Mouse (Mus musculus): ENCODE measurements around the gene Grm4. TPM values are rescaled to one million over a fixed set of nuclear protein-coding genes. Genes with fewer than 3 reads are reported as not detected.

Gene Grm4
- total RNA-seq, 2 experiments from 2014 or later = not detected

DNA sequence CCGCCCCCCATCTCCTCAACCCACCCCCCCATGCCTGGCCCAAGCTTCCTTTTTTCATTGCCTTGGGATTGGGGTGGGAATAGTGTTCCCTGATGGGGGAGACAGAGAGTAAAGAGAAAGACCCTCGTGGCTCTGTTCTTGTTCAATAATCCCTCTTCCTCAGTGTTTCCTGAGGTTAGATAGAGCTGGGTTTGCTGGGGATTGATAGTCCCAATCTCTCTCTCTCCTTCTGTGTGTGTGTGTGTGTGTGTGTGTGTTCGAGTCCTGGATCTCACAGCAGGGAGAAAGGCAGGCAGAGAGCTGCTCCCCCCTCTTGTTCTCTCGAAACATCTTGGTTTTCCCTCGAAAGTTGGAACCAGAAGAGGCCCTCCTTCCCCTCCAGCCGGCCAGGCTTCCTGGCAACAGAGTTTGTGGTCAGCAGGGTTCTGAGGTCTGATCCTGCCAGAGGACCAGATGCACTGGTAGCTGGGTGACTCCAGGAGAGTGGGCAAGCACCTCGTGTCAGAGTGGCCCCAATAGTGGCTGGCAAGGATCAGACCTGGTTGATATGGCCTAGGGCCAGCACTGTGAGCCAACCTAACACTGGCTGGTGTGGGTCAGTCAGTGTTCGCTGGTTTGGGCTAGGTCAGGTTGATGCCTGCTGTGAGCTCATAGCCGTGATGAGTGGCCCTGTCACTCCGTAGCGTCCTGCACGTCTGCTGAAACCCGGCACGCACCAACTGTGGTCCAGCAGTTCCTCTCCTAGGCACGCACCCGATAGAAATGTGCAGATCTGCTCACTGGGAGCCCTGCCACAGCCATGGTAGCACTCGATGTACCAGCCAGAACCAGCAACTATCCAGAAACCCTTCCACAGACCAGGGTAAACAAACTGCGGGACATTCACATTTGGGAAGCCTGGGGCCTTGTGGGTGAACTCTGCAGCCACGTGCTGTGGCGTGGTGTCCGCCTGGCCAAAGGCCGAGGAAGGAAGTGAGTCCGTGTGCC is 31.3 kb upstream of the Grm4 start:
- ATAC-seq (replicated peaks; ENCODE audit: low FRiP score, low TSS enrichment, poor library complexity, severe bottlenecking) = no peak

- ATAC-seq (replicated peaks; ENCODE audit: low FRiP score, low TSS enrichment, poor library complexity, severe bottlenecking) = no peak
Observed at GRCm38 (mm10) chr17:27551393-27551940, 30.3 kb upstream of the Grm4 start.

- ATAC-seq (replicated peaks; ENCODE audit: low FRiP score, low TSS enrichment, poor library complexity, severe bottlenecking) = no peak
Observed at GRCm38 (mm10) chr17:27549234-27549633, 28.0 kb upstream of the Grm4 start.

GRCm38 (mm10) chr17:27547253-27547868 is 26.2 kb upstream of the Grm4 start:
- no peak for ATAC-seq (replicated peaks; ENCODE audit: low FRiP score, low TSS enrichment, poor library complexity, severe bottlenecking)

DNA sequence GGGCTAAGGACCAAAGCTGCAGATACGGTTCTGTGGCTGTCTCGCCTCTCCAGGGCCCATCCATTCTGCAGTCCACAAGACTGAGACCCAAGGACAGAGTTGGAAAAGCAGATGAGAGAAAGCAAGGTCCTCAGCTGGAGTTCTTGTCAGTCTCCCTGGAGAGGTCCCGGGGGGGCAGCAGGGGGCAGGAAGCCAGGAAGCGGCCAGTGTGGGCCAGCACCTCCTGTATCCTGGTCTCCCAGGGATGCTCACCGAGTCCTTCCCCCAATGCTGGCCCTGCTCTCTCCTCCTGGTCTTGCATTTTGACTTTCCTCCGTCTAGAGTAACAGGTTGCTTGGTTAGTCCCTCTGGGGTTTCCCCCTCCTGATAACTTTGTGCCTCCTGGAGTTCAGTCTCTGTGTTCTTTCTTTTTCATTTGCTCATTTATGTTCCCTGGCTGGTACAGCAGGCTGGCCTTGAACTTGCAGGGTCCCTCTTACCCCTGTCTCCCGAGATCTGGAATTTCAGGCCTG is 25.4 kb upstream of the Grm4 start:
- no peak for ATAC-seq (replicated peaks; ENCODE audit: low FRiP score, low TSS enrichment, poor library complexity, severe bottlenecking)

DNA sequence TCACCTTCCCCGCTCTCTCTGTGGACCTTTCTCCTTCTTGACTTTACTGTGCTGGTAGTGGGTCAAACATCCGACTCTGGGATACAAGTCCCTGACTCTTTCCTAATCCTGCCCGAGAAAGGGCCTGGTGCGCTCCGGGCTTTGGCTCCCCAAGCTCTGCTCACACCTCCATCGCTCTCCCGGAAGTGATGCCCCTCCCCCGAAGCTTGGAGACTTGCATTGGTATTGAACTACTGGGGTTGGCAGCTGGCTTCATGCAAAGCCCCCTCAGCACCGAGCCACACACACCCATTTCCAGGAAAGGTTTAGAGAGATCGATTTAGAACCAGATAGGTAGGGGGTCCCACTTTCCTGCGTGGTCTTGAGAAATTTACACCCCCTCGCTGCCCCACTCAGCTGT is 24.8 kb upstream of the Grm4 start:
- no peak for ATAC-seq (replicated peaks; ENCODE audit: low FRiP score, low TSS enrichment, poor library complexity, severe bottlenecking)

GRCm38 (mm10) chr17:27544551-27544950 is 23.3 kb upstream of the Grm4 start:
- no peak for ATAC-seq (replicated peaks; ENCODE audit: low FRiP score, low TSS enrichment, poor library complexity, severe bottlenecking)

GRCm38 (mm10) chr17:27541984-27542383 is 20.8 kb upstream of the Grm4 start:
- no peak for ATAC-seq (replicated peaks; ENCODE audit: low FRiP score, low TSS enrichment, poor library complexity, severe bottlenecking)

DNA sequence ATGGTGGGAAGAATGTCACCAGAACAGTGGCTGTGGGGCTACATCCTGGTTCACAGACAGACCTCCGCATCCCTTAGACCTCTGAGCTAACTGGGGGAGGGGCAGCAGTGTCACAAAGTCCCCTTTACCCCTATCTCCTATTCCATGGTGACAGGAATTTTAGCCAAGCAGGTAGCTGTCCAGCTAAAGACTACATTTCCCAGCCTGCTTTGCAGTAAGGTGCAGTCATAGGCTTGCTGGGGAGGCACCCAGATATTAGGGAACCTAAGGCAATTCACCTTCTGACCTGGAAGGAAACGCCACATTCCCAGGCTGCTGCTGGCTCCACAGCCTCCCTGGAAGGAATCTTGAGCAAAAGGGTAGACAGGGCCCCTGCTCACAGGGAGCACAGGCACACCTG is 20.1 kb upstream of the Grm4 start:
- no peak for ATAC-seq (replicated peaks; ENCODE audit: low FRiP score, low TSS enrichment, poor library complexity, severe bottlenecking)

- ATAC-seq (replicated peaks; ENCODE audit: low FRiP score, low TSS enrichment, poor library complexity, severe bottlenecking) = peak; percentile 83
Observed at GRCm38 (mm10) chr17:27534718-27535117, 13.5 kb upstream of the Grm4 start.

DNA sequence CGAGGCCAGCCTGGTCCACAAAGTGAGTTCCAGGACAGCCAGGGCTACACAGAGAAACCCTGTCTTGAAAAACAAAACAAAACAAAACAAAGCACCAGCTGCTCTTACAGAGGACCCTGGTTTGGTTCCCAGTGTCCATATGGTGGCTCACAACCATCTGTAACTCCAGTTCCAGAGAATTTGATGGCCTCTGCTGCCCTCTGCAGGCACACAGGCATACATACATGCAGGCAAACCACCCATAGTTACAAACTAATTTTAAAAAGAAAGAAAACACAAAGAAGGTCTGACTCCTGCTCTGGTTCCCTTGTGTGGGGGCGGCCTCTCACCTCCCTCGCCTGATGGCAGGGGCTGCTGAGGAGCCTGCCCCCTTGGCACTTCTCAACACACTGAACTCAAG is 12.2 kb upstream of the Grm4 start:
- no peak for ATAC-seq (replicated peaks; ENCODE audit: low FRiP score, low TSS enrichment, poor library complexity, severe bottlenecking)

GRCm38 (mm10) chr17:27532095-27532494 is 10.9 kb upstream of the Grm4 start:
- no peak for ATAC-seq (replicated peaks; ENCODE audit: low FRiP score, low TSS enrichment, poor library complexity, severe bottlenecking)

GRCm38 (mm10) chr17:27528767-27529166 is 7.6 kb upstream of the Grm4 start:
- no peak for ATAC-seq (replicated peaks; ENCODE audit: low FRiP score, low TSS enrichment, poor library complexity, severe bottlenecking)

DNA sequence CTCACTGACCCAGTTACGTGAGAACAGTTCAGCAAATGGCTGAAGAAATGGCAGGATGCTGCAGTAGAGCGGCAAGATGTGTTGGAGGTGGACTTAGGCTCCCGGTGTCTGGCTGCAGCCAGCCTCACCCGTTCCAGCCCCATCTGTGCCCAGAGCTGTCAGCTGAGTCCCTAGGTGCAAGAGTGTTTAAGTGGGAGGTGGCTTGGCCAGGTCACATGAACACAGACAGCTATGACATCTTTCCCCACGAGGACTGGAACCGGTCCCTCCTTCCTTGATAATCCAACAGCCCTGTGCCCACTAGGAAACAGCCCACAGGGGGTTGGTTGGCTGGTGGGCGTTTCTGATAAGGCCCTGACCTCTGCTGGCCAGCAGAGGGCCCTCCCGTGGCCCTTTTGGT is 6.8 kb upstream of the Grm4 start:
- 0 out of 2 replicates have a peak, but pooled peaks have one; percentile 10 for ATAC-seq (replicated peaks; ENCODE audit: low FRiP score, low TSS enrichment, poor library complexity, severe bottlenecking)

DNA sequence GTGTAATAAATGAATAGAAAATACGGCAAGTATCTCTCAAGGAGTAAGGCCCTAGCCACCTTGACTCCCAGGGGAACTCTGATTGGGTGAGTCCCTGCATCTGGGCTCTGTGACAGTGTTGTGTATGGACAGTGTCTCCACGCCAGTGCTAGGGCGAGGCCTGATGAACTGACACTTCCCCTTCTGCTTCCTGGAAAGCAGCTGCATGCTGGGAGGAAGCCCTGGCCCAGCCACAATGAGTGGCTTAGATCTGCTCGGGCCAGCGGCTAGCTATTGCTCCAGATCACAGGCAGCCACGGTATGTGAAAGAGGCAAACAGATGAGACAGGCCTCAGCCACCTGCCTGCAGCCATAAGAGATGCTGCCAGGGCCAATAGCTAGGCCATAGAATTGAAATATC is 6.0 kb upstream of the Grm4 start:
- no peak for ATAC-seq (replicated peaks; ENCODE audit: low FRiP score, low TSS enrichment, poor library complexity, severe bottlenecking)

- no peak for ATAC-seq (replicated peaks; ENCODE audit: low FRiP score, low TSS enrichment, poor library complexity, severe bottlenecking)
Observed at GRCm38 (mm10) chr17:27523121-27523520, 1.9 kb upstream of the Grm4 start.

DNA sequence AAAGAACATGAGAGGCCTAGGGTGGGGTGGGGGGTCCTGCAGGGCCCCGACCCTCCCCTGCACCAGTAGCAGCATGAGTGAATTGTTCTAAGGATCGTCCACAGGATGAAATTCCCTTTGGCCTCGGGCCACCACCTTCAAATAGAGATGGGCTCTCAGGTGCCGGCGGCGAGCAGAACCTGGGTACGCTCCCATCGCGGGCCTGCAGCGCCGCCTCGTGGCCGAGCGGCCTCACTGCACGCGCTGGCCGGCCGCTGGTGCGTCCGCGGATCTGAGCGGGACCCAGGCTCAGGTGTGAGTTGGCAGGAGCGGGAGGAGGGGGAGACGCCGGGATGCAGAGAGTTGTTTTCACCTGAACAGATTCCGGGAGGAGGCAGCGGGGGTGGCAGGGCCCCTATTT is 646 bp downstream of the Grm4 start:
- ATAC-seq (replicated peaks; ENCODE audit: low FRiP score, low TSS enrichment, poor library complexity, severe bottlenecking) = peak; percentile 31; the same call in 1 of the 2 replicates

DNA sequence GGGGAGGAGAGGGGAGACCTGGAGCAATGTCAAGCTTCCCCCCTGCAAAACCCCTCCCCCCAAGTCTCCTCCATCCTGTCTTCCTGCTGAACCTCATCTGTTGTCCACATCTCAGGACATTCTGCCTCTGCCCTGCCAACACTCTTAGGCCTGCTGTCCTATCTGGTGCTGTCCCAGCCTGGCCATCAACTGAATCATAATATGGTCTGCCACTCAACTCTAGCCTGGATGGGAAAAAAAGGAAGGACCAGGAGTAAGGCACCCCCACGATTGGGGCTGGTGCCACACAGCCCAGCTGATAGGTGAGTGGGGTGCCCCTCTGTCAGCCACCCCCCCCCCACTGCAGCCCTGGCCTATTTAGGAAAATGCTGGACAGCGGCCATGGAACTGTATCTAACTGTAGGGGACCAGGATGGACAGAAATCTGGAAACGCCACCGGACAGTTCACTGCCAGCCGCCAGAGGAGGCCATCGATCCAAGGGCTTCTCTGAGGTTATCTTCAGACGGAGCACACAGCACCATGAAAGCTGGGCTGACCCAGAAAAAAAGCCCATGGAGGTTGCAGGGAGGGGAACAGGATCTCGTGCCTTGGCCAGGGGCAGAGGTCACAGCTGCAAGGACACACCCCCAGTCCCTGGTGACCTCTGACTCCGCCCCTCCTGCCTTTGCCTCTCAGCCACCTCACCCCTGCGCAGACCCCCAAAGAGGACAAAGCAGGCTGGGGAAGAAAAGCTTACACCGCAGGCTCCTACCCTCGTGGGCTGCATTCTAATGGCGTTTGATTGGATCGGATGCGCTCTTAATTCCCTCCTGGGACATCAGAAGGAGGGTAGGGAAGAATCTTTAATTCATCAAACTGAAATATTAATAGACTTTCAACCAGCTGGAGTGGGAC is 2.3 kb downstream of the Grm4 start:
- no peak for ATAC-seq (replicated peaks; ENCODE audit: low FRiP score, low TSS enrichment, poor library complexity, severe bottlenecking)

- ATAC-seq (replicated peaks; ENCODE audit: low FRiP score, low TSS enrichment, poor library complexity, severe bottlenecking) = no peak
Observed at GRCm38 (mm10) chr17:27518296-27518695, 2.9 kb downstream of the Grm4 start.
